Mouse (Mus musculus) lung, adult 18-20 months (tissue): ENCODE measurements around the gene Haus2.

ENCODE experiments used
- DNase-seq, 2 experiments: peaks; one replicate each; pipeline ENCODE4 v3.0.0; 2022; ENCODE audit warnings: mixed read lengths in 2 of 2

Gene Haus2

DNA sequence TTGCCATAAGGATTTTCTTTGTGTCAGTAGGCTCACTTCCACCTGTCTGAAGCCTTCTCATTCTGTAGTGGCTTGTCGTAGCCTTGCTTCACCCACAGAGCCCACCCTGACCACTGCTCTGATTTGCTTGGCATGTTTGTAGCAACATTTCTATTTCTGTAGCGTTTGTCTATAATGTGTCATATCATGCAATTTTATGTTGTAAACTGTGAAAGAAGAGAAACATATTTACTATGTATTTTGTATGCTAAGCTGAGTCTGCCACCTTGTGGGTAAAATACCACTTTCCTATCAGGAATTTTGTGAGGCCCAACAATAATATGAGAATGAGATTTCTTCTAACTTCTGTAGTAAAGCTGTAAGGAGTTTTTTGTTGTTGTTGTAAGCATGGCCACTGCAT is 61.1 kb downstream of the Haus2 start:
- DNase-seq: no peak
